Mouse (Mus musculus) forebrain, embryonic 13.5 days (tissue): ENCODE measurements at regions not wholly inside any gene's neighbourhood (a gene's known extent, or its start where the extent isn't known, plus 50 kb on each side); places are given as distances from the start of the nearest gene placed in this dataset.

Experiments
- ATAC-seq: fragments of 200-750 bp; cut with Nextera tagmentation; 2 replicates; pipeline ENCODE4 v1.8.0; 2017
- H3K27ac ChIP-seq: fragments of 300-500 bp; sonication (generic); 2 replicates; pipeline ENCODE4 v1.5.1; 2015; ENCODE audit warnings: inconsistent platforms, mild to moderate bottlenecking, moderate library complexity
- H3K27me3 ChIP-seq: fragments of 300-500 bp; sonication (generic); 2 replicates; pipeline ENCODE4 v1.6.1; 2015; ENCODE audit warnings: mild to moderate bottlenecking, inconsistent platforms
- H3K36me3 ChIP-seq: fragments of 300-500 bp; sonication (generic); 2 replicates; pipeline ENCODE4 v1.6.1; 2015; ENCODE audit warnings: mild to moderate bottlenecking, inconsistent platforms; ENCODE audit not compliant: poor library complexity, severe bottlenecking
- H3K4me1 ChIP-seq: fragments of 300-500 bp; sonication (generic); 2 replicates; pipeline ENCODE4 v1.6.1; 2015; ENCODE audit warnings: inconsistent platforms
- H3K4me2 ChIP-seq: fragments of 300-500 bp; sonication (generic); 2 replicates; pipeline ENCODE4 v1.6.1; 2015; ENCODE audit warnings: inconsistent platforms, mild to moderate bottlenecking, moderate library complexity
- H3K4me3 ChIP-seq: fragments of 300-500 bp; sonication (generic); 2 replicates; pipeline ENCODE4 v1.5.1; 2015; ENCODE audit warnings: mild to moderate bottlenecking, inconsistent platforms
- H3K9ac ChIP-seq: fragments of 300-500 bp; sonication (generic); 2 replicates; pipeline ENCODE4 v1.6.1; 2015; ENCODE audit warnings: mild to moderate bottlenecking, inconsistent platforms
- H3K9me3 ChIP-seq: fragments of 300-500 bp; sonication (generic); replicated peaks from 2 replicates; pipeline ENCODE4 v1.6.1; 2016; ENCODE audit warnings: inconsistent platforms
- WGBS: fragments of 180-500 bp; shearing (Covaris S2); methylation state at CpG from one replicate; pipeline ENCODE4 v1.1.7; 2015; 5-methylcytosine and 5-hydroxymethylcytosine counted together

GRCm38 (mm10) chr15:51643772-51644311 is 2240.9 kb upstream of the Gm7489 start:
- Histone ChIP-seq H3K4me3 (no peak overlapping the region), H3K27ac (no peak overlapping the region), H3K4me1 (no peaks in the 10 kb centered on the region), H3K4me2 (no peak overlapping the region), H3K9ac (no peak overlapping the region), H3K27me3 (no peaks in the 10 kb centered on the region), H3K9me3 (no peaks in the 10 kb centered on the region), H3K36me3 (no peaks in the 10 kb centered on the region)
- WGBS: 76% methylated on average over 6 of the region's 6 CpGs
- ATAC-seq: peak; percentile 75; the same call in 1 of the 2 replicates

GRCm38 (mm10) chr15:51646304-51646703 is 2238.4 kb upstream of the Gm7489 start:
- Histone ChIP-seq H3K4me1 (no peaks in the 10 kb centered on the region), H3K27me3 (no peaks in the 10 kb centered on the region), H3K9ac (no peak overlapping the region), H3K4me2 (no peak overlapping the region), H3K4me3 (no peak overlapping the region), H3K9me3 (no peaks in the 10 kb centered on the region), H3K27ac (no peak overlapping the region), H3K36me3 (no peaks in the 10 kb centered on the region)
- no peak for ATAC-seq
- 81% methylated on average over 2 of the region's 2 CpGs for WGBS

- WGBS: 70% methylated on average over 4 of the region's 4 CpGs
- no peak for ATAC-seq
- Histone ChIP-seq H3K27ac (no peak overlapping the region), H3K4me3 (no peak overlapping the region), H3K4me1 (no peaks in the 10 kb centered on the region), H3K9ac (no peak overlapping the region), H3K9me3 (peaks cover 4% of the 10 kb centered on the region; the same call in 1 of the 2 replicates), H3K4me2 (no peak overlapping the region), H3K36me3 (no peaks in the 10 kb centered on the region), H3K27me3 (no peaks in the 10 kb centered on the region)
Measured at GRCm38 (mm10) chr15:51652497-51652896, 2232.2 kb upstream of the Gm7489 start.

- no peaks in the 10 kb centered on the region for H3K27me3 ChIP-seq
- no peak overlapping the region for H3K4me2 ChIP-seq
- H3K4me3 ChIP-seq: no peak overlapping the region
- no peak overlapping the region for H3K27ac ChIP-seq
- H3K4me1 ChIP-seq: no peaks in the 10 kb centered on the region
- WGBS: 90% methylated on average over 1 of the region's 1 CpGs
- no peak for ATAC-seq
- H3K9ac ChIP-seq: no peak overlapping the region
- H3K9me3 ChIP-seq: peaks cover 7% of the 10 kb centered on the region; the same call in 1 of the 2 replicates
- no peaks in the 10 kb centered on the region for H3K36me3 ChIP-seq
Measured at GRCm38 (mm10) chr15:51657621-51658020, 2227.1 kb upstream of the Gm7489 start.

GRCm38 (mm10) chr15:51668340-51668739 is 2216.4 kb upstream of the Gm7489 start:
- Histone ChIP-seq H3K4me3 (no peak overlapping the region), H3K9ac (no peak overlapping the region), H3K27me3 (no peaks in the 10 kb centered on the region), H3K27ac (no peak overlapping the region), H3K36me3 (no peaks in the 10 kb centered on the region), H3K4me2 (no peak overlapping the region), H3K9me3 (no peaks in the 10 kb centered on the region), H3K4me1 (no peaks in the 10 kb centered on the region)
- no peak for ATAC-seq
- 82% methylated on average over 3 of the region's 3 CpGs for WGBS

- Histone ChIP-seq H3K4me2 (no peak overlapping the region), H3K4me3 (no peak overlapping the region), H3K36me3 (no peaks in the 10 kb centered on the region), H3K4me1 (no peaks in the 10 kb centered on the region), H3K9ac (no peak overlapping the region), H3K9me3 (no peaks in the 10 kb centered on the region), H3K27ac (no peak overlapping the region), H3K27me3 (no peaks in the 10 kb centered on the region)
- ATAC-seq: no peak
- 86% methylated on average over 18 of the region's 18 CpGs for WGBS
Measured at GRCm38 (mm10) chr15:51671667-51672372, 2212.9 kb upstream of the Gm7489 start.

- ATAC-seq: no peak
- Histone ChIP-seq H3K9ac (no peak overlapping the region), H3K27me3 (no peaks in the 10 kb centered on the region), H3K27ac (no peak overlapping the region), H3K4me2 (no peak overlapping the region), H3K4me3 (no peak overlapping the region), H3K4me1 (no peaks in the 10 kb centered on the region), H3K9me3 (no peaks in the 10 kb centered on the region), H3K36me3 (no peaks in the 10 kb centered on the region)
- WGBS: 68% methylated on average over 1 of the region's 1 CpGs
Measured at GRCm38 (mm10) chr15:51673483-51673882, 2211.2 kb upstream of the Gm7489 start.

- H3K27me3 ChIP-seq: no peaks in the 10 kb centered on the region
- WGBS: 61% methylated on average over 4 of the region's 4 CpGs
- H3K4me3 ChIP-seq: no peak overlapping the region
- no peak overlapping the region for H3K27ac ChIP-seq
- no peaks in the 10 kb centered on the region for H3K4me1 ChIP-seq
- no peaks in the 10 kb centered on the region for H3K36me3 ChIP-seq
- no peaks in the 10 kb centered on the region for H3K9me3 ChIP-seq
- no peak overlapping the region for H3K9ac ChIP-seq
- H3K4me2 ChIP-seq: no peak overlapping the region
- ATAC-seq: no peak
Measured at GRCm38 (mm10) chr15:51675291-51675690, 2209.4 kb upstream of the Gm7489 start.

- Histone ChIP-seq H3K9ac (no peak overlapping the region), H3K36me3 (no peaks in the 10 kb centered on the region), H3K4me2 (no peak overlapping the region), H3K27ac (no peak overlapping the region), H3K27me3 (no peaks in the 10 kb centered on the region), H3K9me3 (no peaks in the 10 kb centered on the region), H3K4me3 (no peak overlapping the region), H3K4me1 (no peaks in the 10 kb centered on the region)
- 93% methylated on average over 3 of the region's 3 CpGs for WGBS
- no peak for ATAC-seq
Measured at GRCm38 (mm10) chr15:51676694-51677093, 2208.0 kb upstream of the Gm7489 start.

- Histone ChIP-seq H3K9ac (no peak overlapping the region), H3K27me3 (no peaks in the 10 kb centered on the region), H3K27ac (no peak overlapping the region), H3K9me3 (no peaks in the 10 kb centered on the region), H3K36me3 (no peaks in the 10 kb centered on the region), H3K4me2 (no peak overlapping the region), H3K4me1 (no peaks in the 10 kb centered on the region), H3K4me3 (no peak overlapping the region)
- no peak for ATAC-seq
- 87% methylated on average over 4 of the region's 4 CpGs for WGBS
Measured at GRCm38 (mm10) chr15:51677266-51677665, 2207.4 kb upstream of the Gm7489 start.

GRCm38 (mm10) chr15:51679186-51679902 is 2205.4 kb upstream of the Gm7489 start:
- no peak for ATAC-seq
- H3K27me3 ChIP-seq: no peaks in the 10 kb centered on the region
- H3K4me1 ChIP-seq: no peaks in the 10 kb centered on the region
- WGBS: 60% methylated on average over 12 of the region's 12 CpGs
- H3K36me3 ChIP-seq: no peaks in the 10 kb centered on the region
- H3K4me3 ChIP-seq: no peak overlapping the region
- H3K27ac ChIP-seq: no peak overlapping the region
- H3K9me3 ChIP-seq: no peaks in the 10 kb centered on the region
- H3K9ac ChIP-seq: no peak overlapping the region
- H3K4me2 ChIP-seq: no peak overlapping the region

GRCm38 (mm10) chr15:51680494-51680893 is 2204.2 kb upstream of the Gm7489 start:
- Histone ChIP-seq H3K9me3 (no peaks in the 10 kb centered on the region), H3K36me3 (no peaks in the 10 kb centered on the region), H3K27me3 (no peaks in the 10 kb centered on the region), H3K9ac (no peak overlapping the region), H3K4me2 (no peak overlapping the region), H3K4me3 (no peak overlapping the region), H3K27ac (no peak overlapping the region), H3K4me1 (no peaks in the 10 kb centered on the region)
- no peak for ATAC-seq
